Mouse (Mus musculus): ENCODE data around the gene Aes.

The Aes gene

GRCm38 (mm10) chr10:81559163-81559626 is at the start of gene Aes:
Gene Aes, plus strand, starts transcription at chr10:81559488.
- no peak for DNase-seq (ENCODE audit: low read depth, low spot score)

GRCm38 (mm10) chr10:81510246-81510810 is 49.0 kb upstream of the Aes start:
- no peak for DNase-seq (ENCODE audit: low read depth, low spot score)

- DNase-seq (ENCODE audit: low read depth, low spot score) = no peak
Measured at GRCm38 (mm10) chr10:81513798-81514197, 45.5 kb upstream of the Aes start.

GRCm38 (mm10) chr10:81517227-81517626 is 42.1 kb upstream of the Aes start:
- no peak for DNase-seq (ENCODE audit: low read depth, low spot score)

DNA sequence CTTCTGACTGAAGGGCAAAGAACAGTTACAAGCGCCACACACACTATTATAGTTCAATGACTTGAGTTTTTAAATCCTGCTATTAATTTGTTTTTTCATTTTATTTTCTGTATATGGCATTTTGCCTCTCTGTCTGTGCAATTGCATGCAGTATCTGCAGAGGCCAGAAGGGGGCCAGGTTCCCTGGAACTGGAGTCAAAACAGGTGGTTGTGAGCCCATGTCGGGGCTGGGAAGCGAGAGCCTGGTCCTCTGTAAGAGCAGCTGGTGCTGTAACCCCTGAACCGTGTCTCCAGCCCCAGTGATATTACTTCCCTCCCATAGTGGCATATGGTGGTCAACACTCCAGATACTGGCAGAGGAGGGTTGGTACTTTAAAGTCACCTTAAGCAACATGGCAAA is 40.7 kb upstream of the Aes start:
- DNase-seq (ENCODE audit: low read depth, low spot score) = peak; percentile 38

DNA sequence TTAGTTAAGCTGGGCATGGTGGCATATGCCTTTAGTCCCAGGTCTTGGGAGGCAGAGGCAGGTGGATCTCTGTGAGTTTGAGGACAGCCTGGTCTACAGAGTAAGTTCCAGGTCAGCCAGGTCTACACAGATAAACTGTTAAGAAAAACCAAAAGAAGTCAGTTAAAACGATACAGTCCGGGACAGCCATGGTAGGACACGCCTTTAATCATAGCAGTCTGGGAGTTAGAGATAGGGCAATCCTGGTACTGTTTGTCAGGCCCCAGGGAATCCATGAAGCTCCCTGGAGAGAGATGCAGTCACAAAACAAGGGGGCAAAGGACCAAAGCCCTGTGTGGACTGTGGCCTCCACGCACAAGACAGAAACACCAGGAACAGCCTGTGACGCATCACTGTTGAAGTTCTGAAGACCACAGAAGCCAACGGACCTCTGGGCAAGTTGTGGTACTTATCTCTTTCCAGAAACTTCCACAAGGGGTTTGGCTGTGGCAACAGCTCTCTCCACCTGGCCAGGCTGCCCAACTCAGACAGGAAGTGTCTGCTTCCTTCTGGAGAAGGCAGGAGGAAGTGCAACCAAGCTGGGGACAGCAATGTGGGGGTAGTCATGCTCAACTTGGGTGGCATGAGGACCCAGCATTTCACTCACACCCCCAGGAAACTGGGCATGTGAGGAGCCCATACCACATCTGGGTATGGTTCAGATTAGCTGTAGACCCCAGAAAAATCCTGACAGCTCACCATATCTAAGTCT is 39.9 kb upstream of the Aes start:
- DNase-seq (ENCODE audit: low read depth, low spot score) = no peak

GRCm38 (mm10) chr10:81519978-81520365 is 39.3 kb upstream of the Aes start:
- no peak for DNase-seq (ENCODE audit: low read depth, low spot score)

DNA sequence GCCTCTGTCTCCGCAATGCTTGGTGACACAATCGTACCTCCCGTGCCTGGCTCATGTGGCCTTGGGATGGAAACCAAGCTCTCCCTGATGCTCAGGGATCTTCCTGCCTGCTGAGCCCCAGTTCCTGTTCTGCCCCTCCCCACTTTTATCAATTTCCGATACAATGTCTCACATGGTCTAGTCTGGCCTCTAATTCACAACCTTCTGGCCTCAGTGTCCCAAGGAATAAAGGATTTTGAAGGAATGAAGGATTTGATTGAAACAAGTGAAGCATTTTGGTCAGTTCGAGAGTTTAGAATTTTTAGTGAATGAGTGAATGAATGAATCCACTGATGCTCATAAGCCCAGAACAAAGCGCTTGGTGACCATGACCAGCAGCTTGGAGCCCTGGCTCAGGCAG is 36.1 kb upstream of the Aes start:
- DNase-seq (ENCODE audit: low read depth, low spot score) = no peak

DNA sequence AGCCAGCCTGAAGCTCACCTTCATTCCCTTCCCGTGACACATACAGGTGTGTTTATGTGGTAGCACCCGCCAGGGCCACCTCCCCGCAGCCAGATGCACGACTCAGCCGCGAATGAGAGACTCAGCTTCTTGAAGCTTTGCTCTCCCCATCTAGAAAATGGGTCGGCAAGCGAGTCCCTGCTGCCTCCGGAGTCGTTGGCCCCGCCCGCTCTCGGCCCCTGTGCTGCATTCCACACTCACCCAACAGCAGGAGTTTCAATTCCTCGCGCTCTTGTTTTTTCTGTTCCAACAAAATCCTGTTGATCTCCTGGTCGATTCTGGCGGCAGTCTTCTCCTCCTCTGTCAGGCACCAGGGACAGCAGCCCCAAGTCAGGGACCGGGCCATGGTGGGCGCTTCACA is 35.7 kb upstream of the Aes start:
- no peak for DNase-seq (ENCODE audit: low read depth, low spot score)

GRCm38 (mm10) chr10:81524051-81524605 is 35.2 kb upstream of the Aes start, which contains the start of gene Gna15:
Gene Gna15, minus strand, starts transcription at chr10:81524225.
- DNase-seq (ENCODE audit: low read depth, low spot score) = no peak

GRCm38 (mm10) chr10:81525017-81525694 is 34.1 kb upstream of the Aes start:
- DNase-seq (ENCODE audit: low read depth, low spot score) = no peak

DNA sequence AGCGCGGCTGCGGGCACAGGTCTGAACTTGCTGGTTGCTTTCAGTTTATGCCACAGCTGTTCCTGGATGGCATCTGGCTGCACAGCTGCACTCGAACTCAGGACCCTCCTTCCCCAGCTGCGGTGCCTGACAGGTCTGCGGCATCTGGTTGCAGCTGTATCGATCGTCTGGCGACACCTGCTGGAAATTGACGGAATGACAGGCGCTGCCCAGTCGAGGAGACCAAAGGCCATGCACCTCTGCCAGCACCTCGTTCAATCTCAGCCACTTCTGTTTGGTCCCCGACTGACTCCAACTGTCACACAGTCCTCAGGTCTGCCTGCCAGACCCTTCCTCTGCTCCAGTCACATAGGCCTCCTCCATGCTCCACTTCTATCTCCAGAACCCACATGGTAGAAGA is 32.5 kb upstream of the Aes start:
- DNase-seq (ENCODE audit: low read depth, low spot score) = peak; percentile 31

- no peak for DNase-seq (ENCODE audit: low read depth, low spot score)
Measured at GRCm38 (mm10) chr10:81534826-81535225, 24.5 kb upstream of the Aes start.

GRCm38 (mm10) chr10:81536734-81537133 is 22.6 kb upstream of the Aes start:
- no peak for DNase-seq (ENCODE audit: low read depth, low spot score)

DNA sequence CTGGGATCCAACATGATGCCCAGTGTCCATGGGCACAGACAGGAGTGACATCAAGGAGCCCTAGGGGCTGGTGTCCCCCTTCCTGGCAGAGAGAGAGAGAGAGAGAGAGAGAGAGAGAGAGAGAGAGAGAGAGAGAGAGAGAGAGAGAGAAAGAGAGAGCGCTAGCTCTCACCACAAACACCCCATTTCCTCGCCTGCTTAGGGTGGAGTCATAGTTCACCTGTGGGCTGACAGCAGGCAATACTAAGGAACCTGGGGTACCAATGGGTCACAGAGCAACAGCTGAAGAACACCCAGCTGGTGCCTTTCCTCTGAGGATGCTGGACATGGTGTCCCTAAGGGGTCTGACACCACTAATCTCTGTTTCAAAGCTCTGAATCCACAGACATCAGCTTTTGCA is 21.9 kb upstream of the Aes start:
- no peak for DNase-seq (ENCODE audit: low read depth, low spot score)

DNA sequence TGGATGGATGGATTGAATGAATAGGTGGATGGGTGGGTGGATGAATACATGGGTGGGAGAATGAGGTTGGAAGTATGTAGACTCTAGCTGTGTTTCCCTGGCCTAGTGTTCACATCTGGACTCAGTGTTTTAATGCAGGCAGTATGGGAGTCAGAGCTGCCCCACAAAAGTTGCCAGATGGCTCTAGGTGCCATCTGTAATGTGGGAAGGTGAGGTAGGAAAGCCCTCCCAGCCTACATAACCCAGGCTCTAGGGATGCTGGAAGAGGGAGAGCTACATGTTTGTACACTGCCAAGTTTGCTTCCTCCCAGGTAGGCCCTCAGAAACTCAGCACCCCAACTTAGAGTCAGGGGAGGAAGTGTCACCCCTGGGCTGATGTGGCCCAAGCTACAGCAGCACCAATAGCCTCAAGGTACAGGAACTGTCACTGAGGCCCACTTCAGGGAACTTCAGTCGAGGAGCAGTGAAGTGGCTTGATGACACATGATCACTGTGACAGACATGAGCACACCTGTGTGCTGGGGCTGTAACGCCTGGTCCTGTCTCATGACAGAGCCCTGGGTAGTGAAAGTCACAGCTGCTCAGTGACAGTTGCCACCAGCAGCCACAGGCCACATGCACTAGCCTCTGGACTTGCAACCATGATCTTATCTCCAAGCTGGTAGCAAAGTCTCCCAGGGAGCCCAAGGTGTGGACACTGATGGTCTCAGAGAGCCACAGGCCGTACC is 20.8 kb upstream of the Aes start:
- no peak for DNase-seq (ENCODE audit: low read depth, low spot score)

DNA sequence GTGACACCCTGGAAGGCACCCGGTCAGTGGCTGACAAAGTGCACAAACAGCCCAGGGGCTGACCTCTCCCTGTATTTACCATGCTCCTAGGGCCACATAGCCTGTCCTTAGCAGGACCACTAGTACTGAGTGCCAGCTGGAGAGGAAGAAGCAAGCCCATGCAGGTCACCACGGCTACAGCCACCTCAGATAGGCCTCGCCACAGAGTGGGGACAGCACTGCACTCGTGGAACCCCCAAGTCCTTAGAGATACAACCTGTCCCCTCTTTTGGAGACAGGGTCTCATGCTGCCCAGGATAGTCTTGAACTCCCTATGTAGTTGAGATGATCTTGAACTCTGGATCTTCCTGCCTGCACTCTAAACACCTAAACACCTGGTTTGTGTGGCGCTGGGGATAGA is 17.9 kb upstream of the Aes start:
- DNase-seq (ENCODE audit: low read depth, low spot score) = no peak

- no peak for DNase-seq (ENCODE audit: low read depth, low spot score)
Measured at GRCm38 (mm10) chr10:81541803-81542202, 17.5 kb upstream of the Aes start.

- DNase-seq (ENCODE audit: low read depth, low spot score) = no peak
Measured at GRCm38 (mm10) chr10:81542727-81543460, 16.4 kb upstream of the Aes start.

DNA sequence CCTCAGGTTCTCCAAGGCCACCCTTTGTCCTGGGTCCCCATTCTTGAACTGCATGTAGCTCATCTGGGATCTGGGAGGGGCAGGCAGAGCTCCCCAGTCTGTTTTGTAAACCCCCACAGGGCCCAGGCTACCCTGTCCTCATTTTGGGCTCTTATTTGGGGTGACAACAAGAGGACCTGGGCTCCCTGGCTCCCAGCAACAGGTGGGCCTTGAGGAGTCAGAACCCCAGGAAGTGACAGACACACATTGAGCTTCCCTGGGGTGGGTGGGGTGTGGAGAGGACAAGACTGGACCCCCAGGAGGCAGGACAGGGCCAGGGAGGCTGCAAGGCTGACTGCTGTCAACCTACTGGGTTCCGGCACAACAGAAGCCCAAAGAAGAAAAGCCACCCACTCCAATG is 15.7 kb upstream of the Aes start:
- DNase-seq (ENCODE audit: low read depth, low spot score) = no peak
